Mouse (Mus musculus) ES-CJ7 (cell line): ENCODE data around the gene Pp2d1.

Source experiments
- DNase-seq: peaks from one replicate; pipeline ENCODE4 v3.0.0; 2011; ENCODE audit warnings: low read depth, low spot score

The Pp2d1 gene

DNA sequence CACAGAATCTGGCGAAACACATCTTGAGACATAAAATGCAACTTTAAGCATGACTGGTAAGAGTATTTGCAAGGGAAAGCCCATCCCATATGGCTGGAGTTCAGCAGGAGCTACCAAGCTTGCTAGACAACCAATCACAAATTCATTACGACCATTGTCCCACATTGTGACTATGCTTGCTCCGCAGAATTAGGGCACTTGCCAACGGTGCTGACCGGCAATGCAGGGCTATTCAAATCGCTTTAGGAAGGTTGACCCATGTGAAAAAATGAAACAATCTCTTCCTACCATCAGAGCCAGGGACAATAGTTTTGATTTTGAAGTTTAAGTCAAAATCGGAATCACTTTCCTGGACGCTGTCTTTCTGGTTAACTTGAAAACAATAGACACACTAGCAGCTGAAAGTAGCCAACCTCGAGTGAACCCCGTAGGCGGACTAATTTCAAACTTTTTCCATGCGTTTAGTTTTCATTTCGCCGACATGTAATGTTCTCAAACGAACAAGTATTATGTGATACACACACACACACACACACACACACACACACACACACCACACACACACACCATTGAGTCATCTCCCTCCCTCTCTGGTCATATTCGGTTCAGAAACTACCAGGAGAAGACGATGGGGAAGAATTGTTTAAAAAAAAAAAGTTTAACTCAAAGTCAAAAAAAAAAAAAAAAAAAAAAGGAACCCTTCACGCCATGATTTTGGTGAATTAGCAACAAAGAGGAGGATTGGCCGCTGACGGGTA is 27.1 kb upstream of the Pp2d1 start, which contains the start of gene Kat2b:
TSS of gene Kat2b (plus strand) at position 701 of the 758 bp plus-strand sequence.
- DNase-seq, result peak; percentile 63

DNA sequence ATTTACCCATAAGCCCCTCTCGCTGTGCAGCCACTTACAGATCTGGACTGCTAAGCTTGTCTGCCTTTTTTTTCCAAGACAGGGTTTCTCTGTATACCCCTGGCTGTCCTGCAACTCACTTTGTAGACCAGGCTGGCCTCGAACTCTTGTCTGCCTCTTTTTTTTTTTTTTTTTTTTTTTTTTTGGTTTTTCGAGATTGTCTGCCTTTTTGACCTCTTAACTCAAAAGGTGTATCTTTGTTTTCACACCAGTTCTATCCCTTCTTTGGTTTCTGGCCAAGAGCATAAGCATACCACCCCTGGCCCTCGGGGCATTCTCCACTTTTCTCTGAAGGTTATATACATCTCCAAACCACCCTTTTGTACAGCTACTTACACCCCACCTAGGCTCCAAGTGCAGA is 25.6 kb upstream of the Pp2d1 start:
- no peak for DNase-seq

DNA sequence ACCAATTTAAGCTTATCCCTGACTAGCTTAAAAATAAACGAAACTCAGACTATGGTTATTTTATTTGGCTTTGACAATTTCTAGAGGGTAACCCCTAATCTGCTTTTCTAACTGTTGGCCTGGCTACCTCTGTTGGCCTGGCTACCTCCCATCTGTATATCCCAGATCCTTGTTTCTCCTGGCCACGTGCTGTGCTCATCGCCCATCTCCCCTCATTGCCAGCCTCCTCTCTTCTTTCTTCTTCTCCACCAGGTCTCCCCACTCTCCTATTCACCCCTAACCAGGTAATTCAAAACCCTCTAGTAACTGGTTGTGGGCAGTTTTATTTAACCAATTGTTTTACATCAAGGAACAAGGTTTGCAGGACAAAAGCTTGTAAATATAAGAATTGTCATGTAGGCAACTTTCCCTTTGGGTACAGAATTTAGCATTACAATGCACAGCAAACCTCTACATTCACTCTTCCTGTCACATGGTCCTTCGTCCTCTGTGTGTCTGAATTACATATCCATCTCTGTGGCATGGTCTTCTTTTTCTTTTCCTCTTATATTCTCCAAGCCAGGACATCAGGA is 22.3 kb upstream of the Pp2d1 start:
- DNase-seq, result peak; percentile 97

DNA sequence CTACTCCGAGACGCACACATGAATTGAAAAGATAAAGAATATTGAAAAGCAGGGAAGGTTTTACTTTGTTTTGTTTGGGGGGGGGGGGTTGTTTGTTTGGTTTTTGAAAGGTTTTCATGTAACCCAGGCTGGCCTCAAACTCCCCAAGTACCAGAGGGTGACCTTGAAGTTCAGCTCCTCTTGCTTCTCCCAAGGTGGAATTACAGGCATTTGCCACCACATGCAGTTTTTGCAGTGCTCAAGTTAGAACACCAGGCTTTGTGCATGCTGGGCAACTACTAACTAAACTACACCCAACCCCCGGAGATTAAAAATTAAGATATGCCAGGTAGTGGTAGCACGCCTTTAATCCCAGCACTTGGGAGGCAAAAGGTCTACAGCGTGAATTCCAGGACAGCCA is 20.4 kb upstream of the Pp2d1 start:
- peak; percentile 71 for DNase-seq

DNA sequence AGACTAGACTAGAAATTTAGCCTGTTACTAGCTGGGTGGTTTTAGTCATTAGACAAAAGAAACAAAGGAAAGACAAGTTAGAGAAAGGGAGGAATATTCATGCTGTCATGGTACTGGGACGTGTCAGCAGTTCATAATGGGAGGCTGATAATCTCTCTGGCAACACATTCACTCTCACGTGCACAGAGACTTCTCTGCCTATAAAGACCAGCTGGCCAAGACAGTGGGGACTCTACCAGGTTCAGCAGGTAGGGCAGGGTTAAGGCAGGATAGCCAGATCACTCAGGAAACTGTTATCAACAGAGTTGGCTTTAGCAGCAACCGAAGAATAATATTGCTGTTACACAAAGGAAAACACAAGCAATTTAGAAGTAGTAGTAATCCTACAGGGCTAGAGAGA is 18.2 kb upstream of the Pp2d1 start:
- DNase-seq, result no peak

DNA sequence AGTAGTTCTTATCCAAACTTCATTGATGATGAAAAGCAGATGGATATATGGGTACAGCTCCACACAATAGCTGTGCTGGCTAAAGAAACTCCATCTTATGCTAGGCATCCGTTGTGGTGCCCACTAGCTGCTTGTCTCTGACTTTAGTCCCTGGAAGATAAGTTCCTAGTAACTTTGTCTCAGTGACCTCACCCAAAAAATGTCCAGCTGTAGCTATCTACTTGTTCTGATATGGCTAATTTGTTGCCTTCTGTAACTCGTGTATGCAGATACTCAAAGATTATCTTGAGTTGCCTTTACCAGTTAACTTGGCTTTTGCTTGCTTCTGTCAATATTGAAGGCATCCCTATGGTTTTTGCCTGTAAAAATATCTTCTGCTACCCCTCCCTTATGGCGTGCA is 15.6 kb upstream of the Pp2d1 start:
- DNase-seq, result no peak

DNA sequence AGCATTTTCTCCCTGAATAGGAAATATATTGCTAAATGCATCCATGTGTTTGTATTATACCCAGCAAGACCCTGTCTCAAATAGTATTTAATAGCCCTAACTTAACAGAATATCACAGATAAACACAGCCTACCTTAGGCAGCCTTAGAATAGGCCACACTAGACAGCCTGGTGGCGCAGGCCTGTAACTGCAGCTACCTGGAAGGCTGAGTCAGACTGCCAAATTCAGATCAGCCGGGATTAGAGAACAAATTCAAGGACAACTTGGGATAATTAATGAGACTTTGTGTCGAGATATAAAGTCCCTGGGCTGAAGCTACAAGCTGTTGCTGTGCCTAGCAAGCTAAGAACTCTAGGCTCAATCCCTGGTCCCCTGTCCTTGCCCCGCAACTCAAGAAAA is 14.8 kb upstream of the Pp2d1 start:
- peak; percentile 76 for DNase-seq

DNA sequence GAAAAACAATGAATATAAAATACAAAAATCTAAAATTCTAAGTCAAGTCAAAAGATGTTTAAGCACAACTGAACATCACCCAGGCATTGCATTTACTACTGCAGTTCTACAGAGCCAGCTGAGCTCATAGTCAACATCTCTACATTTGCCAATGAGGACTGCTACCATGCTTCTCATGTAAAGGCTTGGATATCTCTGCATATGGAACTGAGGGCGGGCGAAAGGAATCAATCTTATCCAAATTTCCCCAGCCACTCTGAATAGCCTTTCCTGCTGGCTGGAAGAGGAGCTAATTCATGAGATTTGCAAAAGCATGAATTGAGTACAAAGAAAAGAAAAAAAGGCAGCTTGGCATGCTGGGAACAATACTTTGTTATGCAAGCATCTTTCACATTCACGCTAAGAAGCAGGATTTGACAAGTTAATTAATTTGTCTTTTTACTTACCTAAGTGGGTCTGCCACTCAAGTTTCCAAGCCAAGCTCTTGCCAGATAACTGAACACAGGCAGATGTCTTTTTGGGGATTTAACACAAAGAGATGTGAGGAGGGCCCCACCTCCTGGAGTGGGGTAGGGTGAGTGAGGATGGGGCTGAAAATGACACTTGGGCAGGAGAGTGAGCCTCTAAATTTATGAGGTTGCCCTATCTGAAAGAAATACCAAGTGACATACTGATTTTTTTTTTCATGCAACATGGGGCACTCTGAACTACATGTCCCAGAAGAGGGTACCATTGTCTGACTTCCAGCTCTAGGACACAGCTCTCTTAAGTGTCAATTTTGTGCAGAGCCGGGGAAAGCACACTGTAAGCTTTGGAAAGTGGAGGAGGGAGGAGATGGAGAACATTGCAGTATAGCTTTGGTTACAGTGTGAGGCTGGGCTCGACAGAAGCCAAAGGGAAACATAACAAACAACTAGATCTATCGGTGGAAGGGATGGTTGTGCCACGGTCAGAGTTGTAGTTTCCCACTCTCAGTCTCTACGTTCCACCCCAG is 12.4 kb upstream of the Pp2d1 start:
- DNase-seq, result no peak

DNA sequence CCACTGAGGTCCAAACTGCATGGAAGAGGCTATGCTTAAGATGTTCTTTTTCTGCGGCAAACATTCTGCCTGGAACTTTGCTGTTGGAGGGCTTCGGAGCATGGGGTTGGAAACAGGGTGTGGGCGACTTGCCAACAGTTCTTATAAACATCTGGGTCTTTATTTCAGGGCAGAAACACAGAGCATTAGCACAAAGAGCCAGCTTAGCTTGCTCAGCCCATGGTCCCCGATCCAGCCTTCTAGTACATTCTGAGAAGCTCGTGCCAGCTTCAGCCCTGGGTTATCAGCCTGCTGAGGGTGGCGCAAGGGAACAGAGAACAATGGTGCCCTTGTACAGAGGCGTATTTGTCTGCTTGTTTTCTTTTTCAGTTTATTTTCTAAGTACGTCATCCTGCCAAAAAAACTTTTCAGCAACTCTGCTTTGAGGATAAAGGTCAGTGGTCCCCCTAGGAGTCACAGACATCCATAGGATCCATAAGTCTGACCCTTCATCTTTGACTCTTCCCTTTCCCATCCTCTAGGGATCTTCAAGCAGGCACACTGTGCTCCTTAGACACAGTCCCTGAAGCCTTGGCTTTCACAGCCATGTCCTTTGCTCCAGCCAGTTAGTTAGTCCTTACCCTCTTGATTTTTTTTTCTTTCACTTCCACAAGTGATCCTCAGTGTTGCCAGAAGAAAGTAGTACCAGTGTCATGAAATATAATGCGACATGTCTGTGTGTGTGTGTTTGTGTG is 4.5 kb upstream of the Pp2d1 start:
- no peak for DNase-seq

DNA sequence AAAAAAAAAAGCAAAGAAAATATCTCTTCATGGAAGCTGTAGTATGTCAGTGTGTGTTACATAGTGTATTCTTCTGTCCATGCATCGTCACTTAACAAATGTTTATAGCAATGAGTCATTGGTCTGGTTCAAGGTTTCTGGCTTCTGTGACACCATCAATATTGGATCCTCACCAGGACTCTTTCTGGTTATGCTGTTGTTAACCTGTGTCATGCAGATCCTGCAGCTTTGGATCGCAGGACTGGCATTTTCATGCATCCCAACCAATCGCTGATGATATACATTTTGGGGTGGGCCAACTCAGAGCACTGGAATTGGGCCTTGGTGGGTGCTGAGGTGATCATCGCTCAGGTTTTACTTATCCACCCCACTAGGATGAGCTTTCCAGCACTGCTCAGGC is 3.3 kb upstream of the Pp2d1 start:
- no peak for DNase-seq

DNA sequence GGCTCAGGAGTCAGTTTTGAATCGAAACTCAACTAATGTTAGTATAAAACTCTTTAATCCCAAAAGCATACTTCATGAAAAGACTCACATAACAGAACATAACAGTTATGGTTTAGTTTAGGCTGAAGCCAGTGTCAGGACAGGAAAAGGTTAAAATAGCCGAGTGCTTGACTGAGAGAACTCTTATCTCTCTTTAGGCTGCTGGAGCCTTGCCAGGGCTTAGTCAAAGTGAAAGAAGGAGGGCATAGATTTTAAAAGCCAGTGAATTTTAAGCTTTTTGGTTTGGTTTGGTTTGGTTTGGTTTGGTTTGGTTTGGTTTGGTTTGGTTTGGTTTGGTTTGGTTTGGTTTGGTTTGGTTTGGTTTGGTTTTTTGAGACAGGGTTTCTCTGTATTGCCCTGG is 6.8 kb downstream of the Pp2d1 start:
- no peak for DNase-seq

DNA sequence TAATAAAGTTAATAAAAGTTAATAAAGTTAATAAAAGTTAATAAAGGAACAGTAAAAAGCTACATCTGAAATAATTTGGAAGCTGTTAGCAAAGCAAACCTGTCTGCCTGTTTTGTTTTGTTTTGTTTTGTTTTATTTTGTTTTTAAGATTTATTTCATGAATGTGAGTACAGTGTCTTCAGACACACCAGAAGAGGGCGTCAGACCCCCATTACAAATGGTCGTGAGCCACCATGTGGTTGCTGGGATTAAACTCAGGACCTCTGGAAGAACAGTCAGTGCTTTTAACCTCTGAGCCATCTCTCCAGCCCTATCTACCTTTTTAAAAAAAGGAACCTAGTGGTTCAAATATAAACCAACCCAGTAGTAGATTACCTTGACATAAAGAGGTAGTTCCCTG is 8.1 kb downstream of the Pp2d1 start:
- DNase-seq, result peak; percentile 38

DNA sequence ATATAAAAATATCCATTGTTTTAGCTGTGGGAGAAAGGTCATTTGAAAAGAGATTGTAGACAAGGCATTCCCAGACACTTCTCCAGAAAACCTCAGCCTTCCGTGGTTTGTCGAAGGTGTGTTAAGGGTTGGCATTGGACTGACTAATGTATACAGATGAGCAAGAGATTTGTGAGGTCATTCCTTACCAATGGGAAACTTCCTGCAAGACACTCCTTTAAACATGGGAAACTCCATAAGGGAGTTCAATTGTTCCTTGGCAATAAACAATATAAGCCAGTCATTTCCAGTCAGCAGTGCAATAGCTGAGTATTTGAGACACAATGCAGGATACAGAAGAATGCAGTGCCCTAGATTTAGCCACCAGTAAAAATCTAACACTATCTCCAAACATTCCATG is 11.2 kb downstream of the Pp2d1 start:
- no peak for DNase-seq

DNA sequence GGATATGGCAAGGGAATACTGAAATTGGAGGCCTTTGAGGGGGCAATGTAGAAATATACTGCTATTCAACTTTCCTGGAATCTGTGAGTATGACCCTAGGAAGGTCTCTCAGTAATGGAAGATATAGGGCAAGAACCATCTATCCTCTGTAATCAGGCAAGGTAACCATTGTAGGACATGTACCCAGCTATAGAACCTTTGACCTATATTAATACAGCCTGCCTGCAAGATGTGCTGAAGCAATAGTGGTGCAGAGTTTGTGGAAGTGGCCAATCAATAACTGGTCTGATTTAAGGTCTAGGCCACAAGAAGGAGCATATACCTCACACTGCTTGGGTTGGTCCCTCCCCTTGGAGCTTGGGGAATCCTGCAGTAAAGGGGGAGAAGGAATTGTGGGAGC is 18.7 kb downstream of the Pp2d1 start:
- no peak for DNase-seq

DNA sequence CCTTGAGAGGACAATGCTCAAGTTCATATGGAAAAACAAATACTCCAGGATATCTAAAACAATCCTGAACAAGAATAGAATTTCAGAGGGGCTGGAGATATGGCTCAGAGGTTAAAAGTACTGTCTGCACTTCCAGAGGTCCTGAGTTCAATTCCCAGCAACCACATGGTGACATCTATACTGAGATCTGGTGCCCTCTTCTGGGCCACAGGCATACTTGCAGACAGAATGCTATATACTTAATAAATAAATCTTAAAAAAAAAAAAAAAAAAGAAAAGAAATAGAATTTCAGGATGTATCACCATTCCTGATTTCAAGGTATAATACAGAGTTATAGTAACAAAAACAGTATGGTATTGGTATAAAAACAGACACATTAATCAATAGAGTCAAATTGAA is 19.9 kb downstream of the Pp2d1 start:
- no peak for DNase-seq

DNA sequence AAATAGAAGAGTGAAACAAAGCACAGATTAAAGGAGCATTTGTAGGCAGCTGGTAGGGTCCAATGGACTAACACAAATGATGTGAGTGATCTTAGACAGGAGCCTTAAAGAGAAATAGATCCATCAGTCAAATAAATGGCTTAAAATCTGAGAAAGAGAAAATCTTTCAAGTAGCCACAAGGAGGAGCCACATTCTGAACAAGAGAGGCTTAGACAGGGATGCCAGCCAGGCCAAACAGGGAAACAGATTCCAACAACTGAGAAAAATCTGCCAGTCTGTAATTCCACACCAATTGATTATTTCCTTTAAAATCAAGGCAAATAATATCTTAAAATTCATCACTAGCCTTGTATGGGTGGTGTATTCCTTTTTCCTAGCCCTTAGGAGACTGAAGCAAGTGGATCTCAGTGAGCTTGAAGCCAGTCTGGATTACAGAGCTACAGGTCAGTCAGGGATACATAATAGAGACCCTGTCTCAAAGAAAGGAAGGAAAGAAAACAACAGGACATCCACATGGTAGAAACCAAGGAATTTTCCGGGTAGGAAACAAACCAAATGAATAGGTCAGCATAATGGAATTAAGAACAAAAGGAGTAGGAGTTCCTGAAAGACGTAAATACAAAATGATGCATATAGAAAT is 26.8 kb downstream of the Pp2d1 start:
- peak; percentile 34 for DNase-seq

DNA sequence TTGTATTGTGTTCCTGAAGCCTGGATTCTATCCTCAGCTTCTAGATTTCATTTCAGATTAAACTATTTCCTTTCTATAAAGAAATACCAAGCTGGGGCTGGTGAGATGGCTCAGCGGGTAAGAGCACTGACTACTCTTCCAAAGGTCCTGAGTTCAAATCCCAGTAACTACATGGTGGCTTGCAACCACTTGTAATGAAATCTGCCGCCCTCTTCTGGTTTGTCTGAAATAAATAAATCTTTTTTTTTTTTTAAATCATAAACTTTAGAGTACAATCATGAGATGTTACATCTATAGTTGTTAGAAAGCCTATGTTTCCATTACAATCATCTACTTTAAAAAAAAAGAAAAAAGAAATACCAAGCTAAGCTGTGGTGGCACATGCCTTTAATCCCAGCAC is 36.3 kb downstream of the Pp2d1 start:
- no peak for DNase-seq

DNA sequence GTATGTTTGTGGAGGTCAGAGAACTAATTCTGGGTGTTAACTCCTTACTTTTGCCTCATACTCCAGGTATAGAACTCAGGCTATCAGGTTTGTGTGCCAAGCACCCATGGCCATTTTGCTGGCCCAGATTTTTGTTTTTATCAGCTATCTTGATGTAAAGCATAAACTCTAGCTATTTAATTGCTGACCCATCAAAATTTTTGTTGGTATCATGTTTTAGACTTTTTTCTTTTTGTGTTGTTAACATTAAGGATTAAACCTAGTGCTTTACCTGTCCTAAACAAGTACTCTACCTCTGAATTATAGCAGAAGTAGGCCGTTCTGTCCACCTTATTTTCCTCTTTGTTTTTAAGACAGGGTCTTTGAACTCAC is 50.3 kb downstream of the Pp2d1 start:
- no peak for DNase-seq

DNA sequence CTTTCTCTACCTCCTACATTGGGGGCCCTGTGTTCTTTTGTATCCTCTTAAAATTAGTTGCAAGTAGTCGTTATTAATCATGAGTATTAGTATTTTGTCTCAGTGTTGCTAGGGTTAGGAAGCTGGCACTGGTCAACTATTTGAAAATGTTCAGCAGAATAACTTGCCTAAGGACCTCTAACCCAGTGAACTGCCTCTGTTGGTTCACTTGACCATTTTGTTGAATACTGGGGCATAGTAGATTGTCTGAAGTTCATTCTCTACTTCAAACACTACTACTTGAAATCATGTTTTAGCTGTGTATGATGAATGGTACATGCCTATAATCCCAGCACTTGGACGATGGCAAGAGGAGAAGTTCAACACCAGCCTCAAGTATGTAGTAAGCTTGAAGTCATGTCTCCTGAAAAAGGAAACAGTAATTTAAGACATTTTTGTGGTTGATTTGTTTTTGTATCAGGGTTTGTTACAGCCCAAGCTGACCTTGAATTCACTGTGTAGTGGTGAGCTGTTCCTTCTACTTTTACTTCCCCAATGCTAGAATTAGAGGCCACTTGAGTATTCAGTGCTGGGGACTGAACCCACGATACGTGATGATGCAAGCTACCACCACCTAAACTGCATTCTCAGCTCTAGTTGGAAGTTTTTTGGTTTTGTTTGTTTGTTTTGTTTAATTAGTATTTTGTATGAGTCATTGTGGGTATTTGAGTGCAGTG is 50.8 kb downstream of the Pp2d1 start:
- DNase-seq, result no peak

DNA sequence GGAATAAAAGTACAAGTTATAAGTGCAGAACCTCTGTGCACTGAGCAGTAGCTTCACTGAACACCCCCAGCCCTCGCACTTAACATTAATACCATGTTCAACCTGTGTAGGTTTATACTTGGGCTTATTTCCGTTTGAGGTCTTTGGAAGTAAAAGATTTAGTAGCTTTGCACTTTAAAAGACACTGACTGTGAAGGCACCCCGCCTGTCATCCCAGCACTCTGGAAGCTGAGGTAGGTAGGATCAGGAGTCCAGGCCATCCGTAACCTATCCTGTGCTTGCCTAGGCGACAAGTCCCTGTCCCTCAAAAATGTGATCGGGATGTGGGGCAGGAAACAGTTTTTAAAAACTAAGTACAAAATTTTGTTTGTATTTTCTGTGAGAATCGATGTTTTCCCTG is 58.8 kb downstream of the Pp2d1 start:
- DNase-seq, result no peak

DNA sequence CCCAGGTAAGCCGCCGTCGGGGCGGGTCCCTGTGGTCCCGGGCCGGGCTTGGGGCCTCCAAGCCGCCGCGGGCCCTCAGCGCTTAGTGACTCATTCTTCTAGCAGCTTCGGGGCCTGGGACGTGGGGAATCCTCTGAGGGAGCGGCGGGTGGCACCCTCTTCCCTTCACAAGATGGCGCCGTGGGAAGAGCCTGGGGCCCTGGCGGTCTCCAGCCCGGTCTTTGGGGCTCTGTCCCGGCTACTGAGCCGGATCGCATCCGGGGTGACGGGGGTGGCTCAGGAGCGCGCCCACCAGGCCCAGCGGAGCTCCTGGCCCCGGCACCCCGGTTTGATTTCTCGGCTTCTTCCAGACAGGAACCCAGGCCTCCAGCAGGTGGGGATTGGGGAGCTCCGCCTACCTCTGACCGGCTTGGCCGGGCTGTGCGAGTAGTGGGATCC is 59.6 kb downstream of the Pp2d1 start:
- peak; percentile 44 for DNase-seq
